Mouse (Mus musculus) central nervous system, embryonic 11.5 days (tissue): ENCODE results near the gene Rapsn. TPM values are rescaled to one million over a fixed set of nuclear protein-coding genes. Genes with fewer than 3 reads are reported as not detected.

Experiments used
- polyA plus RNA-seq: library from polyadenylated mRNA; depleted of rRNA; stranded (reverse); fragments of >200 nt; gene quantifications from 2 replicates; pipeline ENCODE4 v1.2.3, GENCODE M21; 2012; rRNA removed

The Rapsn gene
- 1.1 and 4.6 TPM in 2 replicates for polyA plus RNA-seq

GRCm38 (mm10) chr2:91035385-91035784 is at the start of gene Rapsn:
Rapsn (plus strand) TSS chr2:91035620.

GRCm38 (mm10) chr2:91053934-91054382 is 18.5 kb downstream of the Rapsn start, which contains the start of gene Psmc3:
Psmc3 (plus strand) TSS chr2:91054009.

GRCm38 (mm10) chr2:91070076-91070800 is 34.8 kb downstream of the Rapsn start, which contains the start of gene Slc39a13:
Slc39a13 (minus strand) TSS chr2:91070417.

GRCm38 (mm10) chr2:91081775-91082695 is 46.6 kb downstream of the Rapsn start, which contains the start of gene Spi1:
Spi1 (plus strand) TSS chr2:91082390.

Other genes starting within 250 kb of the Rapsn start
- gene Mtch2, start 188.5 kb upstream of the Rapsn start, polyA plus RNA-seq, result 166 and 184 TPM in 2 replicates
- 12.7 and 16.8 TPM in 2 replicates for gene C1qtnf4, start 149.8 kb upstream of the Rapsn start, polyA plus RNA-seq
- gene Kbtbd4, start 130.9 kb upstream of the Rapsn start, polyA plus RNA-seq, result 27.0 and 36.5 TPM in 2 replicates
- 142 and 152 TPM in 2 replicates for gene Ndufs3, start 130.8 kb upstream of the Rapsn start, polyA plus RNA-seq
- gene Celf1, start 95.2 kb upstream of the Rapsn start, polyA plus RNA-seq, result 123 and 128 TPM in 2 replicates
- gene Psmc3, start 18.4 kb downstream of the Rapsn start, polyA plus RNA-seq, result 256 and 367 TPM in 2 replicates
- 25.8 and 37.7 TPM in 2 replicates for gene Slc39a13, start 34.8 kb downstream of the Rapsn start, polyA plus RNA-seq
- 3.5 and 4.8 TPM in 2 replicates for gene Spi1, start 46.8 kb downstream of the Rapsn start, polyA plus RNA-seq
- 8.5 and 12.8 TPM in 2 replicates for gene Mybpc3, start 82.5 kb downstream of the Rapsn start, polyA plus RNA-seq
- gene Madd, start 148.2 kb downstream of the Rapsn start, polyA plus RNA-seq, result 37.2 and 58.5 TPM in 2 replicates
- 3.1 TPM in 2 replicates for gene Nr1h3, start 167.2 kb downstream of the Rapsn start, polyA plus RNA-seq
- 20.4 and 35.5 TPM in 2 replicates for gene Acp2, start 167.3 kb downstream of the Rapsn start, polyA plus RNA-seq
- gene Ddb2, start 201.4 kb downstream of the Rapsn start, polyA plus RNA-seq, result 14.6 and 23.9 TPM in 2 replicates
- gene Pacsin3, start 220.3 kb downstream of the Rapsn start, polyA plus RNA-seq, result 33.8 and 60.3 TPM in 2 replicates
- 52.3 and 71.9 TPM in 2 replicates for gene Arfgap2, start 229.4 kb downstream of the Rapsn start, polyA plus RNA-seq